Mouse (Mus musculus) embryonic fibroblast, embryonic 13.5 days (primary cell): ENCODE measurements around the gene Timmdc1.

Experiments used
- CTCF ChIP-seq: IDR thresholded peaks from 2 replicates; pipeline ENCODE4 v1.5.1; 2011; ENCODE audit warnings: mild to moderate bottlenecking, control low read depth, low read length, moderate library complexity, borderline replicate concordance; ENCODE audit not compliant: insufficient read depth
- POLR2A ChIP-seq: IDR thresholded peaks from 2 replicates; pipeline ENCODE4 v1.6.1; 2011; ENCODE audit warnings: low read depth, mild to moderate bottlenecking, control low read depth, low read length, moderate library complexity

DNA sequence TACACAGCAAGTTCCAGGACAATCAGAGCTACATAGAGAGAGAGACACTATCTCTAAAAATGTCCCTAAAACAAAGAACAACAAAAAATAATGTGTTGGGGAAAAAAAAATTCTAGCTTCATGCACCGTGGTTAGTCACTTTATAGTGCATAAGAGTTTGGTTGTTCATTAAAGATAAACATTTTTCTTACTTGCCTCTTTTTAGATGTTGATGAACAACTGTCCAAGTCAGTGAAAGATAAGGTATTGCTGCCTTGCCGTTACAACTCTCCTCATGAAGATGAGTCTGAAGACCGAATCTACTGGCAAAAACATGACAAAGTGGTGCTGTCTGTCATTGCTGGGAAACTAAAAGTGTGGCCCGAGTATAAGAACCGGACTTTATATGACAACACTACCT, 48.8 kb downstream of the Timmdc1 start:
- TF ChIP-seq CTCF (no peak), POLR2A (no peak)
